Mouse (Mus musculus) liver, embryonic 18 days (tissue): ENCODE data around the gene Ecm1. TPM values are rescaled to one million over a fixed set of nuclear protein-coding genes. Genes with fewer than 3 reads are reported as not detected.

Experiments used
- polyA plus RNA-seq: library from polyadenylated mRNA; depleted of rRNA; stranded (reverse); fragments of >200 nt; gene quantifications from 2 replicates; pipeline ENCODE4 v1.2.3, GENCODE M21; 2012; rRNA removed

The Ecm1 gene
- polyA plus RNA-seq: 50.8 and 75.0 TPM in 2 replicates

GRCm38 (mm10) chr3:95739353-95740104 lies at the start of gene Ecm1:
Gene Ecm1, minus strand, starts transcription at chr3:95739569.

GRCm38 (mm10) chr3:95760106-95760505 lies 20.7 kb upstream of the Ecm1 start, which contains the start of gene Tars2:
Gene Tars2, minus strand, starts transcription at chr3:95760206.

GRCm38 (mm10) chr3:95687524-95688421 lies 51.6 kb downstream of the Ecm1 start, which contains the start of gene Adamtsl4:
Gene Adamtsl4, minus strand, starts transcription at chr3:95687917.

Other genes with a start within 250 kb of the Ecm1 start
- 1.2 and 1.4 TPM in 2 replicates for gene Ctsk, start 240.3 kb downstream of the Ecm1 start, polyA plus RNA-seq
- gene Ctss, start 212.8 kb downstream of the Ecm1 start, polyA plus RNA-seq: 48.7 and 63.1 TPM in 2 replicates
- gene Hormad1, start 179.9 kb downstream of the Ecm1 start, polyA plus RNA-seq: not detected in 2 replicates
- 9.9 and 10.3 TPM in 2 replicates for gene Golph3l, start 150.6 kb downstream of the Ecm1 start, polyA plus RNA-seq
- gene Ensa, start 114.6 kb downstream of the Ecm1 start, polyA plus RNA-seq: 11.0 and 11.3 TPM in 2 replicates
- 35.9 and 40.1 TPM in 2 replicates for gene Mcl1, start 80.8 kb downstream of the Ecm1 start, polyA plus RNA-seq
- gene Adamtsl4, start 51.7 kb downstream of the Ecm1 start, polyA plus RNA-seq: 0.88 and 1.5 TPM in 2 replicates
- gene Tars2, start 20.6 kb upstream of the Ecm1 start, polyA plus RNA-seq: 17.8 and 20.3 TPM in 2 replicates
- gene Rprd2, start 79.3 kb upstream of the Ecm1 start, polyA plus RNA-seq: 4.3 and 5.5 TPM in 2 replicates
- gene Prpf3, start 116.3 kb upstream of the Ecm1 start, polyA plus RNA-seq: 12.6 and 13.8 TPM in 2 replicates
- 95.6 and 96.2 TPM in 2 replicates for gene Mrps21, start 131.9 kb upstream of the Ecm1 start, polyA plus RNA-seq
- 0.85 and 1.1 TPM in 2 replicates for gene Ciart, start 142.7 kb upstream of the Ecm1 start, polyA plus RNA-seq
- gene BC028528, start 152.4 kb upstream of the Ecm1 start, polyA plus RNA-seq: 5.3 and 6.8 TPM in 2 replicates
- 27.8 and 30.9 TPM in 2 replicates for gene Aph1a, start 154.4 kb upstream of the Ecm1 start, polyA plus RNA-seq
- 9.3 and 12.0 TPM in 2 replicates for gene Car14, start 165.1 kb upstream of the Ecm1 start, polyA plus RNA-seq
- gene Anp32e, start 189.7 kb upstream of the Ecm1 start, polyA plus RNA-seq: 59.5 and 63.3 TPM in 2 replicates